Mouse (Mus musculus): ENCODE measurements around the gene Nr2f1.

- TF ChIP-seq CTCF (IDR thresholded peaks at IDR 0.05; ENCODE audit: borderline replicate concordance, insufficient read depth, low read depth, low read length) (no peak), POLR2A (IDR thresholded peaks at IDR 0.05; ENCODE audit: borderline replicate concordance, insufficient read depth, low read length) (no peak)
Observed at GRCm38 (mm10) chr13:78206891-78207430, 7.4 kb upstream of the Nr2f1 start.

Measured in cerebellum, adult 2 months (tissue).